Mouse (Mus musculus) kidney, postnatal 25 days (tissue): ENCODE data around the gene Ino80e.
"Not testable (repeated sequence)": the region's sequence is repeated elsewhere in the genome, so short reads cannot be mapped to it uniquely, and the experiment has no call there.

Experiments
- DNase-seq, 2 experiments: peaks; one replicate each; pipeline ENCODE4 v3.0.0; 2021; ENCODE audit warnings: mixed read lengths in 2 of 2

The Ino80e gene

GRCm38 (mm10) chr7:126862147-126862784, at the start of gene Ino80e:
TSS of gene Ino80e (minus strand) at chr7:126862377.
- DNase-seq, result peak; percentile 97

- DNase-seq, result no peak
These were observed 43.4 kb upstream of the Ino80e start for GRCm38 (mm10) chr7:126905590-126905989.

GRCm38 (mm10) chr7:126899781-126900180, 37.6 kb upstream of the Ino80e start:
- not testable (repeated sequence) for DNase-seq

DNA sequence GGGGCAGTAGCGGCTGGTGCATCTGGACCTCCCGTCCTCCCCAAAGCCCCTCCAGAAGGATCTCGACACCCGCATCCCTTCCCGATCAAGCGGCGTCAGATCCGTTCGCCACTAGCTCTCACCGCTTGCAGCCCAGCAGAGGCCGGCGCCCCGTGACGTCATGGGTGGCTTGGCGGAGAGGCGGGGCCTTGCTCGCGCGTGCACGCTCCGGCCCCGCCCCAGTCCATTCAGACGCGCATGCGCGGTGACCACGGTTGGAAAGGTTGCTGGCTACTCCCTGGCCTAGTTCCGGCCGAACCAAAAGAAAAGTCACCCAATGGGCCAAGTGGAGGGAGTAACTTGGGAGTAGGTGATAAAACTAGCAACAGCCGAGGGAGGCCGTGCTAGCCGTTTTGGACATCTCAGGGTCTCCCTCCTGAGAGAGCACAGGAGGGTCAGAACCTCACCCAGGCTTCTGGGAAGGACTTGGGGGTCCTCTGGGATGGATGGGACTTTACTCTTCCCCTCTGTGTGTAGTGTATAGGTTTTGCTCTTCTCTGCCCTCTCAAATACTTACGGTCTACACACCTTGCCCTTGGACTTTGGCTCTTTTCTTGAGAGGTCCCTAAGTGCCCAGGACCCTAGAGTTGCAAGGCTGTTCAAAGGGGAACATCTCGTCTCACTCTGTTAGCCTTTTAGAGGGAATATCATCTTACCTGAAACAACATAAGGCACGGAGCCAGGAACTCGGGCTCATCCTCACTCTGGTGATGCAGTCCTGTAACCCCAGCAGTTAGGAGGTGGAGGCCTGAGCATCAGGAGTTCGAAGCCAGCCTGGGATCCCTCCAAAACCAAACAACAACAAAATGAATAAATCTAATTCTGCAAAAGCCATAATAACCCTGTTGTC, 36.2 kb upstream of the Ino80e start:
- peak; percentile 98 to 99 for DNase-seq

GRCm38 (mm10) chr7:126897390-126898101, 35.4 kb upstream of the Ino80e start:
- DNase-seq, result peak in 1 of 2 experiments; percentile 31

DNA sequence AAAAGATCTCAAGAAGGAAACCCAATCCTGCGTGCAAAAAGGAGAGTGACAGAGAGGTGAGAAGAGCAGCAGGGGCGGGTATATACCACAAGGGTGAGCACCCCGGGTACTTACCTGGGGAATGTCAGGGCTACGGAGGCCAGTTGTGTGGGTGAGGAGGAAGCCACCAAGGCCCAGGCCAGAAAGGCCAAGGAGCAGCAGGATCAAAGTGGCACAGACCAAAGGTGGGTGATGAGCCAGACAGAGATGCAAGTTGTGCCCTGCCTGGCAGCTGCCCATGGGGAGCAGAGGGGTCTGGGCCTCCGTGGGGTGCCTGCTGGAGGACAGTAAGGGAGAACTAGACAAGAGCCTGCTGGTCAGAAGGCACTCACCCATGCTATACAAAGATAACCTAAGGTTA, 34.7 kb upstream of the Ino80e start:
- no peak for DNase-seq

- DNase-seq, result peak; percentile 52 to 60
These were observed 26.7 kb upstream of the Ino80e start for GRCm38 (mm10) chr7:126888852-126889251.

- no peak for DNase-seq
These were observed 25.1 kb upstream of the Ino80e start for GRCm38 (mm10) chr7:126887281-126887680.

DNA sequence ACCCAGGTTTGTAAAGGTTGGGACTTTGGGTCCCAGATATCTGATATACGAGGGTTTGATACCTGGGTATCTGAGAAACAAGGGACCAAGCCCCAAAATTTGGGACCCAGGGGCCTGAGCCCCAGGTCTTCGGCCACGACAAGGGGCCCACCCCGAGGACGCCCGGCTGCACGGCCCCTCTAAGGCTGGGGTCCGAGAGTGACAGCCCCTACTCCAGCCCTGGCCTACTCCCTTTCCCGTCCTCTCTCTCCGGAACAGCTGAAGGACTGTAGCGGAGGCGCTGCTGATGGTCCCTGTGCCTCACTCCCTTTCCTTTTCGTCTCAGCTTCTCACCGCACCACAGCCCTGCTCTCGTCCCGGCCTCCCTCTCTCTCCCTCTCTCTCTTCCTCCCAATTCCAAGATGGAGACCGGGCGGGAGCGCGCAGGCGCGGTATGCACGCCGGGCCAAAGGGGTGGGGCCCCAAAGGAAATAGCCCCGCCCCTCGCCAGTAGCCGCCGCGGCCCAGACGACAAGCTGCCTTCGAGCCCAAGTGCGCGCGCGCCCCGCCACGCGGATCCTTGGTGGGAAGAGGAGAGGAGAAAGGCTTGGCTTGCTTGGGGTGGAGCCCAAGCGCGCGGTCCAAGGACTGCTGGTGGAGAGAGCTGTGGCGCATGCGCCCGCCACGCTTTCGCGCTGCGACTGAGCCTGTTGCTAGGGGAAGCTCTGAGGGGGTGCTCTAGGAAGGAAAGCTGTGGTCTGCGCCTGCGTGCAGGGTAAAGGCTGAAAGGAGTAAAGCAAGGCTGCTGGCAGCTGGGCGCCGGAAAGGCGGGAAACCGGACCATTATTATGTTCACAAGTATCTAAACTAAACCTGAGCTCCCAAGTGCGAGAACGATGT, 22.3 kb upstream of the Ino80e start, which contains the start of gene Taok2:
TSS of gene Taok2 (minus strand) at position 418 of the 879 bp plus-strand sequence.
- DNase-seq, result peak; percentile 98 to 99

DNA sequence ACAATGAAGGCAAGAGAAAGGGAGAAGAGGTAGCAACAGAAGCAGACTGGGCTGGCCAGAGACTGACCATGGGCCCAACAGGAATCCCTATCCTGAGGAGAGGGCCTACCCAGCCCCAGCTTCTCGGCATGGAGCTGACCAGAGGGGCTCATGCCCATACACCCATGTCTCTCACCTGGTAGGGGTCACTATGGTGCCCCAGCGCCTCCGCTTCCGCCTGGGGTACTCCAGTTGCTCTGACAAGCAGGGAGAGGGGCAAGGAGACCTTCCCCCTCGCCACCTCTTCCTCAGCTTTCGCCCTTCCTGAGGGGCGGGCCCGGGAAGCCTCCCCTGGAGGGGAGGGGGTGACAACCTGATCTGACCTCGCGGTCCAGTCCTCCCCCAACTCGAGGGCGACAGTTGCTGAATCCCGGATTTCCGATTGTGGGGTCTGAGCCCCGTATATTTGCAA, 21.6 kb upstream of the Ino80e start:
- peak in 1 of 2 experiments; percentile 56 for DNase-seq

- peak; percentile 58 to 80 for DNase-seq
These were observed 18.9 kb upstream of the Ino80e start for GRCm38 (mm10) chr7:126881040-126881439.

DNA sequence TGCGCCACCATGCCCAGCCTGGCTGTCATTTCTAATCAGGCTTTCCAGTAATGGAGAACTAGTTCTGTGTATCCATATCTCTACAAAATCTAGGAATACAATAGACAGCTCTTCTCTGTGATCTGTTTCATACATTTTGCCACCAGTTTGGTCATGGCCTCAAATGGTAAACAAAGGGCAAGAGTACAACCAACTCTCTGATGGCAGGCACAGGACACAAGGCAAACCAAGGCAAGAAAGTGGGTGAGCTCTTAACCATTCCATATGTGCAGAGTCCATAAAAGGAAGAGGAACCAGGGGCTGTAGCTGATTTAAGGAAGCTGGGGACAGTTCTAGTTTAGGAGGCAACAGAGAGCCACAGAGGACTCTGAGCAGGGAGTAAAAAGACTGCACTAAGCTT, 15.1 kb upstream of the Ino80e start:
- no peak for DNase-seq

GRCm38 (mm10) chr7:126870520-126870891, 8.3 kb upstream of the Ino80e start:
- DNase-seq, result no peak

DNA sequence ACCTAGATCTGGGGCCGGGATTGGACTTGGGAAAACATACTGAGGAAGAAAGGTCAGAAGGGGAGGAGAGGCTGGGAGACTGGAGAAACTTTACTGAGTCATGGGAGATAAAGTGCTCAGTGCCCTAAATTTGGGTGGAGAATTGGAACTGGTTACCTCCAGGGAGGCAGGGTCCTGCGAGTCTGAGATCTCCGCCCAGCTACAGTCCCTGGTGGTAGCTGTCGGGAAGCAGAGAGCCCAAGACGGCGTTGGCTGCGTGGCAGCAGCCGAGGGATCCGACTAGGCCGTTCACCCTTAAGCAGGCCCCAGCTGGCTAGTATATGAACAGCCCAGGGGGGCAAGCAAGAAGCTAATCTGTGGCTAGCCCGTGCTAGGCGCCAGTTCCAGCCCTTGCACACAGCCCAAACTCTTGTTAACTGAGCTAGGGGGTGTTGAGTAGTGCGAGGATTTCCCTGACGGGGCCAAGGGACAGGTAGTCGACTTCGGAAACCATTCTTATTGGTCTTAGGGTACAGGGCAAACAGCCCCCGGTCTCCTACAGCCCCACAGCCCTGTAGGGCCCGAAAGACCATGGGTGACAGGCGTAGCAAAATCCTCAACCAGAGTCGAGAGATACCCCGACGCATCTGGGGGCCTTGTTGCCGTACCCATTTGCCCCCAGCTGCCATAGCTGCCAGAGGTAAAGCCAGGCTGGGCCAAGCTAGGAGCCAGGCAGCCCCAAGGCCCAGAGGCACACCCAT, 7.8 kb upstream of the Ino80e start:
- DNase-seq, result no peak

DNA sequence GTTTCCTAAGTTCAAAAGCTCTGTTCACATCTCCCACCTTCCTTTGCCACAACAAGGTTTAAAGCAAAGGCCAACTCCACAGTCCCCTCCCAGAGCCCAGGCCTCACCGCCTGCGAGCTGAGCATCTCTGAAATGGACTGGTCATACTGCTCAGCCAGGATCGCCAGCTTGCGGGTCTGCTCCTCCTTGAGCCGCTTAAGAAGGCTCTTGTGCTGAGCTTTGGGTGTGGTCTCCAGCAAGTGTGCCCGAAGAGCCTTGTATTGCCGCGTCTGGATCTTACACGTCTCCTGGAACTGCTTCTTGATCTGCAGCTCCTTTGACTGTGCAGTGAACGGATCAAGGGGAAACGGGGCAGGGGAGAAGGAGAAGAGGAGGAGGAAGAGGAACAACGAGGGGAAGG, 5.8 kb upstream of the Ino80e start:
- DNase-seq, result no peak

- DNase-seq, result no peak
These were observed 5.4 kb upstream of the Ino80e start for GRCm38 (mm10) chr7:126867534-126867933.

- no peak for DNase-seq
These were observed 1.6 kb upstream of the Ino80e start for GRCm38 (mm10) chr7:126863791-126864190.

GRCm38 (mm10) chr7:126861429-126862130, 597 bp downstream of the Ino80e start, which contains the start of gene Hirip3:
TSS of gene Hirip3 (plus strand) at chr7:126861972.
- peak; percentile 97 to 98 for DNase-seq

DNA sequence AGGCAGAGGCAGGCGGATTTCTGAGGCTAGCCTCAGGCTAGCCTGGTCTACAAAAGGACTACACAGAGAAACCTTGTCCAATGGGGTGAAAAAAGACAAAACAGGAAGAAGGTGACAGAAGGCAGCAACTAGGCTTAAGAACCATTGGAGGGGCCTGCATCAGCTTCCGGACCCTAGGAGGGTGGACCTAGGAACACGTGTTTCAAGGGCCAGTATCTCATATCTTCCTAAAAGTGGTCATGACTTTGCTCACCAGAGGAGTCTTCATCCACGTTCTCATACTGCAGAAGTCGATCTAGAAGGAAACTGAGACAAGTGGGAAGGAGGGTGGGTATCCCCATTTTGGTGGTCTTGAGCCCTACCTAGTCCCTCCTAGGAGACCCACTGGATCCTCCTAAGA, 1.2 kb downstream of the Ino80e start:
- DNase-seq, result no peak

DNA sequence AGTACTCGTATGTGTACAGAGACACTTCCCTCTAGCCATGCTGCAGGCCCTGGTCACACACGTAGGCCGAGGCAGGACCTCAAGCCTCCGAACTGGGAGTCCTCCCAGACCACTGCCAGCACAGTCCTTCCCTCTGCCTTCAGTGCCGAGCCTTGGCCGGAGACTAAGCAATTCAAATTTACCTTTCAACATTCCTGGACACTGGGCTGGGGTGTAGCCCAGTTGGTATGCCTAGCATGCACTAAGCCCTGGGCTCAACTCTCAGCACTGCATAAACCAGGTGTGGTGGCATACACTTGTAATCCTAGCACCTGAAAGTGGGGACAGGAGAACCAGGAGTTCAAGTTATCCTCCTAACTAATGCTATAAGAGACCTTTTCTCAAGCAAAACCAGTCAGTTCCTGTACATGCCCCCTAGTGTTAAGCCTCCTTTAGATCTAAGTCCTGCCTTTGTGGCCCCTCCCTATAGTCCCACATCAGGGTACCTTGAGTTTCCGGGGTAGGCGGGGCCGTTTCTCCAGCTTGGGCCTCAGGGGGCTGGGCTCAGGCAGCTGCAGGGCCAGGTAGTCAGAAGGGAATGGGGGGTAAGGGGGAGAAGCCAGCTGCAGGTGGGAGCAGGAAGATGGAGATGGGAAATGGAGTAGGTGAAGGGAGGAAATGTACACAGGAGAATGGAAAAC, 5.3 kb downstream of the Ino80e start:
- DNase-seq, result peak in 1 of 2 experiments; percentile 29
